Mouse (Mus musculus) megakaryocyte, embryonic 14.5 days (primary cell): Measurements from ENCODE around the gene Uqcrq. TPM values are rescaled to one million over a fixed set of nuclear protein-coding genes. Genes with fewer than 3 reads are reported as not detected.

ENCODE experiments used
- H3K27me3 ChIP-seq: replicated peaks from 2 replicates; pipeline ENCODE3; 2012; ENCODE audit warnings: inconsistent platforms
- H3K36me3 ChIP-seq: replicated peaks from 2 replicates; pipeline ENCODE3; 2012; ENCODE audit warnings: low read length, inconsistent platforms, mixed read lengths
- H3K4me1 ChIP-seq: 2 replicates; pipeline ENCODE4 v1.6.1; 2012; ENCODE audit warnings: inconsistent platforms
- H3K4me3 ChIP-seq: replicated peaks from 2 replicates; pipeline ENCODE3; 2012; ENCODE audit warnings: moderate library complexity, mild to moderate bottlenecking, inconsistent platforms
- H3K9me3 ChIP-seq: 2 replicates; pipeline ENCODE4 v1.6.1; 2012; ENCODE audit warnings: inconsistent platforms
- FLI1 ChIP-seq: IDR thresholded peaks from 2 replicates; pipeline ENCODE4 v1.6.1; 2012; ENCODE audit warnings: low read length, inconsistent platforms, mixed read lengths
- GATA1 ChIP-seq: IDR thresholded peaks from 3 replicates; pipeline ENCODE4 v1.6.1; 2012; ENCODE audit warnings: mixed read lengths, low read length, inconsistent platforms, borderline replicate concordance
- polyA plus RNA-seq: library from polyadenylated mRNA; stranded (reverse); fragments of >175 nt; gene quantifications from 2 replicates; pipeline ENCODE4 v1.2.3, GENCODE M21; 2012; ENCODE audit warnings: low replicate concordance; ENCODE audit not compliant: insufficient read depth

Gene Uqcrq
- polyA plus RNA-seq, 1 experiment, result 161 TPM

- TF ChIP-seq FLI1, result no peak
- TF ChIP-seq GATA1, result no peak
- Histone ChIP-seq H3K4me3 (no peak overlapping the region), H3K36me3 (no peaks in the 10 kb centered on the region), H3K4me1 (peaks cover 33% of the 10 kb centered on the region), H3K9me3 (peaks cover 10% of the 10 kb centered on the region), H3K27me3 (peaks cover 83% of the 10 kb centered on the region)
Observed at GRCm38 (mm10) chr11:53469294-53469967, 38.8 kb upstream of the Uqcrq start.

- no peak for TF ChIP-seq FLI1
- no peak for TF ChIP-seq GATA1
- Histone ChIP-seq H3K36me3 (no peaks in the 10 kb centered on the region), H3K27me3 (peaks cover 91% of the 10 kb centered on the region), H3K9me3 (peaks cover 5% of the 10 kb centered on the region), H3K4me3 (peak overlapping the region; percentile 85), H3K4me1 (peaks cover 44% of the 10 kb centered on the region)
Observed at GRCm38 (mm10) chr11:53466231-53466971, 35.8 kb upstream of the Uqcrq start.

- TF ChIP-seq FLI1, result no peak
- TF ChIP-seq GATA1, result no peak
- Histone ChIP-seq H3K4me1 (peaks cover 25% of the 10 kb centered on the region), H3K36me3 (no peaks in the 10 kb centered on the region), H3K9me3 (peaks cover 10% of the 10 kb centered on the region), H3K4me3 (peak overlapping the region; percentile 87), H3K27me3 (peaks cover 85% of the 10 kb centered on the region)
Observed at GRCm38 (mm10) chr11:53463551-53464424, 33.2 kb upstream of the Uqcrq start.

GRCm38 (mm10) chr11:53461727-53462126 lies 31.1 kb upstream of the Uqcrq start:
- Histone ChIP-seq H3K4me3 (no peak overlapping the region), H3K36me3 (no peaks in the 10 kb centered on the region), H3K27me3 (peaks cover 90% of the 10 kb centered on the region), H3K4me1 (peaks cover 33% of the 10 kb centered on the region), H3K9me3 (peaks cover 15% of the 10 kb centered on the region)
- TF ChIP-seq FLI1, result no peak
- TF ChIP-seq GATA1, result no peak

GRCm38 (mm10) chr11:53460192-53460591 lies 29.6 kb upstream of the Uqcrq start:
- Histone ChIP-seq H3K4me3 (no peak overlapping the region), H3K36me3 (no peaks in the 10 kb centered on the region), H3K9me3 (peaks cover 15% of the 10 kb centered on the region), H3K4me1 (peaks cover 30% of the 10 kb centered on the region), H3K27me3 (peaks cover 88% of the 10 kb centered on the region)
- TF ChIP-seq GATA1 (no peak), FLI1 (no peak)

- peaks cover 10% of the 10 kb centered on the region for H3K9me3 ChIP-seq
- no peak overlapping the region for H3K4me3 ChIP-seq
- peaks cover 29% of the 10 kb centered on the region for H3K4me1 ChIP-seq
- peaks cover 85% of the 10 kb centered on the region for H3K27me3 ChIP-seq
- TF ChIP-seq FLI1 (no peak), GATA1 (no peak)
- H3K36me3 ChIP-seq, result no peaks in the 10 kb centered on the region
Observed at GRCm38 (mm10) chr11:53458996-53459395, 28.4 kb upstream of the Uqcrq start.

GRCm38 (mm10) chr11:53457372-53457954 lies 26.8 kb upstream of the Uqcrq start:
- H3K4me3 ChIP-seq, result peak overlapping the region; percentile 93
- peaks cover 23% of the 10 kb centered on the region for H3K4me1 ChIP-seq
- no peak for TF ChIP-seq GATA1
- no peak for TF ChIP-seq FLI1
- peaks cover 10% of the 10 kb centered on the region; the same call in 1 of the 2 replicates for H3K9me3 ChIP-seq
- no peaks in the 10 kb centered on the region for H3K36me3 ChIP-seq
- peaks cover 80% of the 10 kb centered on the region for H3K27me3 ChIP-seq

- peak within 1 kb of the TSS; percentile 93 for H3K4me3 ChIP-seq
- TF ChIP-seq GATA1 (no peak), FLI1 (no peak)
- peaks cover 10% of the 10 kb centered on the region; the same call in 1 of the 2 replicates for H3K9me3 ChIP-seq
- H3K36me3 ChIP-seq, result no peaks in the 10 kb centered on the region
- peaks cover 20% of the 10 kb centered on the region for H3K4me1 ChIP-seq
- peaks cover 77% of the 10 kb centered on the region for H3K27me3 ChIP-seq
Observed at GRCm38 (mm10) chr11:53456474-53457371, 26.1 kb upstream of the Uqcrq start, which contains the start of the genes Gm10447 and Shroom1. Gm10447 (minus strand) TSS chr11:53457110. Shroom1 (plus strand) TSS chr11:53457205.

GRCm38 (mm10) chr11:53453031-53453430 lies 22.4 kb upstream of the Uqcrq start:
- H3K36me3 ChIP-seq, result no peaks in the 10 kb centered on the region
- peaks cover 38% of the 10 kb centered on the region for H3K4me1 ChIP-seq
- H3K4me3 ChIP-seq, result no peak overlapping the region
- TF ChIP-seq GATA1, result no peak
- TF ChIP-seq FLI1, result no peak
- peaks cover 69% of the 10 kb centered on the region for H3K27me3 ChIP-seq
- H3K9me3 ChIP-seq, result peaks cover 5% of the 10 kb centered on the region; the same call in 1 of the 2 replicates
